Mouse (Mus musculus) C2C12 (cell line): ENCODE results near the gene Gm45837.

Source experiments
- CTCF ChIP-seq: IDR thresholded peaks from one replicate; pipeline ENCODE4 v1.5.1; 2011; ENCODE audit not compliant: control insufficient read depth, insufficient read depth, insufficient read length
- FOSL1 ChIP-seq: IDR thresholded peaks from one replicate; pipeline ENCODE4 v1.8.0; 2011; ENCODE audit warnings: mild to moderate bottlenecking, low read length; ENCODE audit not compliant: poor library complexity, insufficient read depth, severe bottlenecking

GRCm38 (mm10) chr7:101453725-101454124 lies 43.0 kb downstream of the Gm45837 start:
- TF ChIP-seq CTCF (no peak), FOSL1 (no peak)
